Mouse (Mus musculus) liver, postnatal 0 days (tissue): ENCODE results near the gene Hirip3. TPM values are rescaled to one million over a fixed set of nuclear protein-coding genes. Genes with fewer than 3 reads are reported as not detected.

Experiments used
- ATAC-seq: fragments of 200-750 bp; cut with Nextera tagmentation; 2 replicates; pipeline ENCODE4 v1.8.0; 2017; ENCODE audit warnings: mild to moderate bottlenecking, moderate library complexity
- DNase-seq: peaks from one replicate; pipeline ENCODE4 v3.0.0-alpha.2; 2016
- H3K27ac ChIP-seq: fragments of 300-500 bp; sonication (generic); 2 replicates; pipeline ENCODE4 v1.5.1; 2014; ENCODE audit warnings: antibody characterized with exemption, moderate library complexity, mild to moderate bottlenecking, low read depth
- H3K27me3 ChIP-seq: fragments of 300-500 bp; sonication (generic); 2 replicates; pipeline ENCODE4 v1.6.1; 2014; ENCODE audit warnings: low read length, control low read depth, mixed read lengths; ENCODE audit not compliant: insufficient read depth
- H3K36me3 ChIP-seq: fragments of 300-500 bp; sonication (generic); replicated peaks from 2 replicates; pipeline ENCODE4 v1.6.1; 2014; ENCODE audit warnings: mild to moderate bottlenecking, control low read depth, low read length, moderate library complexity, mixed read lengths; ENCODE audit not compliant: insufficient read depth
- H3K4me1 ChIP-seq: fragments of 300-500 bp; sonication (generic); 2 replicates; pipeline ENCODE4 v1.6.1; 2014; ENCODE audit warnings: antibody characterized with exemption, mild to moderate bottlenecking, control low read depth; ENCODE audit not compliant: insufficient read depth
- H3K4me2 ChIP-seq: fragments of 300-500 bp; sonication (generic); 2 replicates; pipeline ENCODE4 v1.6.1; 2014; ENCODE audit warnings: low read depth, mild to moderate bottlenecking, low read length, moderate library complexity, mixed read lengths
- H3K4me3 ChIP-seq: fragments of 300-500 bp; sonication (generic); 2 replicates; pipeline ENCODE4 v1.5.1; 2014; ENCODE audit warnings: low read depth, low read length
- H3K9ac ChIP-seq: fragments of 300-500 bp; sonication (generic); replicated peaks from 2 replicates; pipeline ENCODE4 v1.6.1; 2014; ENCODE audit warnings: mild to moderate bottlenecking, moderate library complexity
- H3K9me3 ChIP-seq: fragments of 300-500 bp; sonication (generic); 2 replicates; pipeline ENCODE4 v1.6.1; 2016; ENCODE audit warnings: mild to moderate bottlenecking, control low read depth, low read length, mixed read lengths
- CTCF ChIP-seq: sonication (generic); IDR thresholded peaks from 2 replicates; pipeline ENCODE4 v1.5.1; 2016; ENCODE audit warnings: antibody characterized with exemption, low read depth
- EP300 ChIP-seq: IDR thresholded peaks from 2 replicates; pipeline ENCODE4 v1.6.1; 2016; ENCODE audit warnings: antibody characterized with exemption, low read depth, mild to moderate bottlenecking
- WGBS: fragments of 180-500 bp; shearing (Covaris S2); extraction: QIAGEN DNeasy Blood & Tissue Kit; methylation state at CpG from one replicate; pipeline ENCODE4 v1.1.7; 2014; ENCODE audit not compliant: insufficient replicate concordance; 5-methylcytosine and 5-hydroxymethylcytosine counted together
- polyA plus RNA-seq: library from polyadenylated mRNA; unstranded; fragments of >200 nt; fragmentation: Nextera tagmentation; extraction: Ambion mirVana; gene quantifications from 2 replicates; pipeline ENCODE4 v1.2.1, GENCODE M21; 2015

Gene Hirip3
- polyA plus RNA-seq, 1 experiment from 2014 or later: 7.2 TPM

DNA sequence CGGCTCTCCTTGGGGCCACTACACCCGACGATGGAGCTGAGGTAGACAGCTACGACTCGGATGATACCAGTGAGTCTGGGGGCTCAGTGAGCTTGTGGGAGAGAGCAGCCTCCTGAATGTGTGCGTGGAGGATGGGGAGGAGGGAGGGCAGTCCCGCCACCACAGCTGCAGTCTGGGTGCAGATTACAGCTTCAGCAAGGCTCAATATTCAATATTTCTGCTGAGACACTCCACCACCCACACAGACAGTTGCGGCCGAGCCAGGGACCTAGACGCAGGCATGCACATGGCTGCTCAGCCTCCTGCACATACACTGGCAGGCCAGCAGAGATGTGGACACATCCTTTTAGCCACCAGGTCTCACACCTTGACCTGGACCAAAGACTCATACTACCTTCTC is 13.0 kb upstream of the Hirip3 start:
- peaks cover 40% of the 10 kb centered on the region for H3K27me3 ChIP-seq
- H3K4me2 ChIP-seq: no peak overlapping the region
- DNase-seq (no peak), ATAC-seq (no peak)
- 33% methylated on average over 10 of the region's 10 CpGs for WGBS
- H3K9me3 ChIP-seq: no peaks in the 10 kb centered on the region
- H3K27ac ChIP-seq: no peak overlapping the region
- peaks cover 19% of the 10 kb centered on the region for H3K36me3 ChIP-seq
- H3K4me1 ChIP-seq: peaks cover 6% of the 10 kb centered on the region; the same call in 1 of the 2 replicates
- no peak overlapping the region for H3K9ac ChIP-seq
- no peak overlapping the region for H3K4me3 ChIP-seq
- TF ChIP-seq CTCF: no peak
- no peak for TF ChIP-seq EP300

- ATAC-seq: no peak; the same call in 1 of the 2 replicates
- H3K27me3 ChIP-seq: peaks cover 37% of the 10 kb centered on the region
Measured at GRCm38 (mm10) chr7:126850161-126850560, 11.6 kb upstream of the Hirip3 start.

GRCm38 (mm10) chr7:126851192-126851591 is 10.6 kb upstream of the Hirip3 start:
- H3K9ac ChIP-seq: no peak overlapping the region
- TF ChIP-seq EP300 (no peak), CTCF (no peak)
- H3K27me3 ChIP-seq: peaks cover 37% of the 10 kb centered on the region
- no peaks in the 10 kb centered on the region for H3K9me3 ChIP-seq
- WGBS: 67% methylated on average over 12 of the region's 12 CpGs
- no peak overlapping the region for H3K27ac ChIP-seq
- H3K36me3 ChIP-seq: peaks cover 39% of the 10 kb centered on the region
- DNase-seq (no peak), ATAC-seq (no peak)
- H3K4me2 ChIP-seq: no peak overlapping the region
- peaks cover 6% of the 10 kb centered on the region; the same call in 1 of the 2 replicates for H3K4me1 ChIP-seq
- no peak overlapping the region for H3K4me3 ChIP-seq

More at GRCm38 (mm10) chr7:126850161-126850560, 11.6 kb upstream of the Hirip3 start:
- 68% methylated on average over 6 of the region's 6 CpGs for WGBS
- Histone ChIP-seq H3K4me2 (no peak overlapping the region), H3K4me3 (no peak overlapping the region), H3K9ac (no peak overlapping the region), H3K36me3 (peaks cover 30% of the 10 kb centered on the region), H3K27ac (no peak overlapping the region), H3K4me1 (peaks cover 6% of the 10 kb centered on the region; the same call in 1 of the 2 replicates), H3K9me3 (no peaks in the 10 kb centered on the region)
- DNase-seq: no peak
- TF ChIP-seq CTCF: no peak
- no peak for TF ChIP-seq EP300

DNA sequence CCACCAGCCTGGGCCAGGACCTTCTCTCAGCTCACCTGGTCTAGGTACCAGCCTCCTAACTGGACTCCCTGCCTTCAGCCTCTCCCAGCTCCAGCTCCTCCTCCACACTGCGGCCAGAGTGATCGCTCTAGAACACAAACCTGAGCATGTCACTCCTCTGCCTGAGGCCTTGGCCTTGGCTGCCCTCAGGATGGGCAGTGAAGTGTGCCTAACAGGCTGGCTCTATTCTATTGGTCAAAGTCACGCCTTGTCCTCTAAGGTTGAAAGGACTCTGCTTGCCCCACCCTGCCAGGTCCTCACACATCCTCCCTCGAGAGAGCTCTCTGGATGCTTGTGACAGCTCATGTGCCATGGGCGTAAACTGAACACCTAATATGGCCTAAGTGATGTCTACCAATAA is 8.3 kb upstream of the Hirip3 start:
- H3K9ac ChIP-seq: no peak overlapping the region
- H3K36me3 ChIP-seq: peaks cover 55% of the 10 kb centered on the region
- 88% methylated on average over 5 of the region's 5 CpGs for WGBS
- no peak overlapping the region for H3K27ac ChIP-seq
- H3K4me2 ChIP-seq: no peak overlapping the region
- no peaks in the 10 kb centered on the region for H3K4me1 ChIP-seq
- no peak for ATAC-seq
- no peak for DNase-seq
- no peak for TF ChIP-seq EP300
- no peak for TF ChIP-seq CTCF
- H3K9me3 ChIP-seq: no peaks in the 10 kb centered on the region
- peaks cover 16% of the 10 kb centered on the region for H3K27me3 ChIP-seq
- H3K4me3 ChIP-seq: no peak overlapping the region

DNA sequence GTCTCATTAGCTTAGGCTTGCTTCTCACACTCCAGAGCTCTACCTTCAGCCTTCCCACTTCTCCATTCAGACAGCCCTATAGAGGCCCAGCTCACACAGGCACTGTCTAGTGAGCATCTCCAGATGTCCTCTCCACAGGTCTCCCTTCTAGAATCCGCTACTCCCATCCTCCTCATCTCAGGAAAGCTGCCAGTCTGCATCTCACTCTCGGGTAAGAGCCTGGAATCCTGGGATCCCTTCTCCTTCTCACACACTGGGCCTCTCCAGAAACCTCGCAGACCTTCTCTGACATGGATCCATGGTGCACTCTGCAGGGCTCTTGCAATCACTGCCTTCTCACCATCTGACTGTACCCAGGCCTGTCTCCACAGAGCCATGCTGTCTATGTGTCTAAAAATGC is 6.1 kb upstream of the Hirip3 start:
- H3K27ac ChIP-seq: no peak overlapping the region
- no peak overlapping the region for H3K4me2 ChIP-seq
- H3K9me3 ChIP-seq: no peaks in the 10 kb centered on the region
- TF ChIP-seq CTCF (no peak), EP300 (no peak)
- no peaks in the 10 kb centered on the region for H3K4me1 ChIP-seq
- H3K27me3 ChIP-seq: no peaks in the 10 kb centered on the region
- DNase-seq (no peak), ATAC-seq (no peak)
- H3K4me3 ChIP-seq: no peak overlapping the region
- no peak overlapping the region for H3K9ac ChIP-seq
- 82% methylated on average over 3 of the region's 3 CpGs for WGBS
- peaks cover 73% of the 10 kb centered on the region for H3K36me3 ChIP-seq

GRCm38 (mm10) chr7:126856741-126857420 is 4.9 kb upstream of the Hirip3 start:
- ATAC-seq (no peak), DNase-seq (no peak)
- H3K27ac ChIP-seq: no peak overlapping the region
- TF ChIP-seq EP300 (no peak), CTCF (no peak)
- WGBS: 72% methylated on average over 9 of the region's 9 CpGs
- H3K27me3 ChIP-seq: no peaks in the 10 kb centered on the region
- H3K4me1 ChIP-seq: peaks cover 7% of the 10 kb centered on the region
- peaks cover 70% of the 10 kb centered on the region for H3K36me3 ChIP-seq
- H3K9me3 ChIP-seq: no peaks in the 10 kb centered on the region
- no peak overlapping the region for H3K9ac ChIP-seq
- H3K4me3 ChIP-seq: no peak overlapping the region
- H3K4me2 ChIP-seq: no peak overlapping the region
